Mouse (Mus musculus) retina, postnatal 7 days (tissue): ENCODE data around the gene Slc6a4.
"Not testable (repeated sequence)": the region's sequence is repeated elsewhere in the genome, so short reads cannot be mapped to it uniquely, and the experiment has no call there.

Experiments
- DNase-seq: peaks from one replicate; pipeline ENCODE4 v3.0.0-alpha.2; 2012; ENCODE audit warnings: low read depth, low spot score

Gene Slc6a4

DNA sequence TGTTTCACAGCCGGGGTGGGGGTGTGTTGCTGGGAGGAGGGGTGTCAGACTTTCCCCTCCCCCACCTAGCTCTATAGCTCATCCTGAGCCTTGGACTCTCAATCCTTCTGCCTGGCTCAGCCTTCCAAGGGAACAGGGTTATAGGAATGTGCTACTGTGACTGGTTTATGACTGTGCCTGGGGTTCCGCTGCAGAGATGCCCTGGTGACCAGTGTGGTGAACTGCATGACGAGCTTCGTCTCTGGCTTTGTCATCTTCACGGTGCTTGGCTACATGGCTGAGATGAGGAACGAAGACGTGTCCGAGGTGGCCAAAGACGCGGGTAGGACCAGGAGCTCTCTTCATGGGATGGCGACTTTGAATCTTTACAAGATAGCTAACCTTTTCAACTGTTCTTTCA lies 19.6 kb downstream of the Slc6a4 start:
- no peak for DNase-seq

DNA sequence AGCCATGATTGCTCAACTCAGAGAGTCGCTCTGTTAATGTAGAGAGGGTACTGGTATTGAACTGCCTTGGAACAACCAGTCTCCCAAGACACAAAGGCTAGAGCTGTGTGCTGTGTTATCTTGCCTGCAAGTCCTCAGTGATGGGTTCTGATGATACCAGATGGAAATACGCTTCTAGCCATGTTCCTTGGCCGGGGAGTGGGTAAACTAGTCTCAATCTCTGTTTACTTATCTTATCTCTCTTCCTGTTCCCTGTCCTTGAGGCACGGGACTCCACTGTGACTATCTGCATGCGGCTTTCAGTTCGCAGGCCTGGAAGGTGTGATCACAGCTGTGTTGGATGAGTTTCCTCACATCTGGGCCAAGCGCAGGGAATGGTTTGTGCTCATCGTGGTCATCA lies 21.1 kb downstream of the Slc6a4 start:
- DNase-seq, result no peak

DNA sequence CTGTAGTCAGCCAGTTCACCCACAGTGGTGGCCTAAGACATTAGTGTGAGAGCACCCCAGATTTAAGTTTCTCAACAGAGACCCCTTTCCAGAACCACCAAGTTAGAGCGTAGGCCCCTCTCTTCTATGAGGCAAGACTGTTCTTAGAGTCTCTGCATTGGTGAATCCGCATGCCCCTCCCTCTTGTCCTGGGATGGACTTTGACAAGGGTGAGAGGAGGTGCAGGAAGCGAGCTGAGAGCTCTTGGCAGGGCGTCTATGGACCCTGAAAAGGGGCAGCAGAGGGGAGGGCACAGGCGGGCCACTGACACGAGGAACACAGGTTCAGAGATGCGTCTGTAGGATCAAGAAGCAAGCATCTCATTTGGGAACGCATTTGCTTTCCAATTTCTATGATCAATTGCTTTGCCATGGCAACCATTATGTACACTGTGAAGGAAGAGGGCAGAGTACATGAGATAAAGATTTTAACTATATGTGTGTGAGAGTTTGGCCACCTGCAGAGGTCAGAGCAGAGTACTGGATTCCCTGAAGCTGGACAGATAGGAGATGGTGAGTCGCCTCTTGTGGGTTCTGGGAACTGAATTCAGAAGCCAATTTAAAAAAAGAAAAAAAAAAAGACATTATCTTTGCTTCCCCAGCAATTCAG lies 23.5 kb downstream of the Slc6a4 start:
- DNase-seq, result no peak

DNA sequence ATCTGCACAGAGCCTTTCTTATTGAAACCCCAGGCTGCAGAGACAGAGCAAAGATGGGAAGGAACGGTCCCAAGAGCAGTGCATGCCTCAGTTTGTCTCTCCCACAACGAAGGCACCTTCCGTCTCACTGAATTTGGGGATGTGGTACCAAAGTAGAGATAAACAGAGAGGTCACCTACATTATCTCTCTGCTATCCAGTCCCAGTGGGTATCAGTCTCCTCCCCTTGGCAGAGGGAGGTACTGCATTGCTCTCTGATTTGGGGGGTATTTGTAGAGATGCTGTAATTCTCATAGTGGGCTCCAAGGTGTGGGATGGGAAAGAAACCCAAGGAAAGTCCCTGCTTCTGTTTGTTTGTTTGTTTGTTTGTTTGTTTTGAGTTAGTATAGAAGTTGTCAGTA lies 28.2 kb downstream of the Slc6a4 start:
- no peak for DNase-seq

DNA sequence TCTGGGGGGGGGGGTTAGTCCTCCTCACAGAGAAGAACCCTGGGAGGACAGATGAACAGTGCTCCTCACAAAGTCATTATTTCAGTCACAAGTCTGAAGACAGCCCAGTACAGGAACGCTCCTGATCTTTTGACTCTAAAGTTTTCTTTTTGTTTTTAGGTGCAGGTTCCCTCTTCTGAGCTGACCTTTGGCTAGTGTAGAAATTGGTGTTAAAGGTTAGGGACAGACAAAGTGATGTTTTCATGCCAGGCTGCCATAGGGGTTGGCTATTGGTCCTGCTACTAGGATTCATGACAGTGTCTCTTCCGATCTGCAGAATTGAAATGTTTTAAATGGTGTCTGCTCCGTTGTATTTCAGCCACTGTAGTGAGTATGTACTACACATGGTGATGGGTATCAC lies 29.8 kb downstream of the Slc6a4 start:
- DNase-seq, result no peak

DNA sequence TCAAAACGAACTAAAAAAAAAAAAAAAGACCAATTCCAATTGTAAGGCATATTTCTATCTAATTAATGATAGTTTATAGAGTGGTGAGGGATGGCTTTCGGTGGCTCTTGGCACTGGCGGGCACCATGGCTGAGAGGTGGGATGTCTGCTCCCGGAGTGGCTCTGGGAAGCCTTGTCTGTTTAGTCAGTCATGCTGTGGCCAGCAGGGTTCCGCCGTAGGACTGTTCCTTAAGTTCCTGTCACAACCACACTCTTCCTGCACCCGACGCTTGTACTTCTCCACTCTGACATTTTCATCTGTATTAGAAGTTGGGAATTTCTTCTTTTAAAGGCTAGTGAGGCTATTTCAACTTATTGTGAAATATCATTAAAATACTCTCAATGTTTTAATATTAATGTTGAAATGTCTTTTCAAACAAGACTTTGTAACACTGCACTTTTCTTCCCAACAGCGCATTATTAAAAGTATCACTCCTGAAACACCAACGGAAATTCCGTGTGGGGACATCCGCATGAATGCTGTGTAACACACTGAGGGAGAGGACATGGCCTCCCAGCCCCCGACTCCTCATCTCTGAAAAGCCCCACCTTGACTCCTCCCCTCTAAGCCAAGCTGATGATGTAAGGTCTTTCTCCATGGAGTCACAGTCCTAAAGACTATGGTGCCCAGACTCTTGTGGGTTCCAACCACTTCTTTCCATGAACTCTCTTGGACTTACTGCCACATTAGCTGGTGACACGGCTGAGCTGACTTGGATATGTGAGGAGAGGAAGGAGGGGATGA lies 32.9 kb downstream of the Slc6a4 start:
- DNase-seq, result no peak

DNA sequence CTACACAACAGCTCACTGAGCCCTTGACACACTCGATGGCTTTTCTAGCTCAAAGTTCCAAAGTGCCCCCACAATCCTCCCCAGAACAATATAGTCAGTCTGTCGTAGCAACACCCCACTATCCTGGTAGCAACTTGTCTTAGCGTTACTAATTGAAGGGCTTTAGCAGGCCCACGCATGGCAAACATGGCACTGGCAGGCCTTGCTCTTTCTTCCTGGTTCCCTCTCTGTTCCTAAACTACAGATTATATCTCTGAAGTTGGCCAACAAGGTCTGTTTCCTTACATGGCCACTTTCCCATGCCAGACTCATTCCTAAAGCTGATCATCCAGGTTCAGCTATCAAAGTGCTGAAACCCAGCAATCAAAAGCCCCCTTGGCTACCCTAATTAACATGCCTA lies 43.5 kb downstream of the Slc6a4 start:
- DNase-seq, result no peak

DNA sequence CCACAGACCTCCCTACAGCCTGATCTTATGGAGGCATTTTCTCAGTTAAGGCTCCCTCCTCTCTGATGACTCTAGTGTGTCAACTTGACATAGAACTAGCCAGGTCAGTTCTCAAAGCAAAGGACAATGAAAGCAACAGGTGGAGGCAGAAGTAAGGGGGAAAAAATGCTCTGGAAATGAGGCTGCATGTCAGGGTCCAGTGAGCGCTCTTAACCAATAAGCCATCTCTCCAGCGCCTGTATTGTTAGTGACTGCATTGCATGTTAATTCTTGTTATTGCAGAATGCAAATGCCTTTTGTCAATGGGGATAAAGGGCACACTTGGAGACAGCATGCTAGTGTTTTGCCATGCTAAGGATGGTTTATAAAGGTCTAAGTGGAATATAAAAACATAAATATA lies 44.4 kb downstream of the Slc6a4 start:
- no peak for DNase-seq

DNA sequence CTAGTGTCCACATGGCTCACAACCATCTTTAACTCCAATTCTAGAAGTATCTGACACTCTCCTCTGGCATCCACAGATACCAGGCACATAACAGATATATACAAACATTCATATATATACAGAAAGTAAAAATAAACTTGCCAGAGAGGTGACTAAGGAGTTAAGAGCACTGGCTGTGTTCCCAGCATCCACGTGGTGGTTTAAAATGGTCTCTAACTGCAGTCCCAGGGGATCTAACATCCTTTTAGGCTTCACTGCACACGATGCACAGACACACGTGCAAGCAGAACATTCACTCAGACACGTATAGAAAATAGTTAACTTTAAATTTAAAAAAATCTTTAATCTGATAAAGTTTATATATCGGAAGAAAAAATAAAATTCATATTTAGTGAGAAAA lies 63.5 kb downstream of the Slc6a4 start:
- no peak for DNase-seq

DNA sequence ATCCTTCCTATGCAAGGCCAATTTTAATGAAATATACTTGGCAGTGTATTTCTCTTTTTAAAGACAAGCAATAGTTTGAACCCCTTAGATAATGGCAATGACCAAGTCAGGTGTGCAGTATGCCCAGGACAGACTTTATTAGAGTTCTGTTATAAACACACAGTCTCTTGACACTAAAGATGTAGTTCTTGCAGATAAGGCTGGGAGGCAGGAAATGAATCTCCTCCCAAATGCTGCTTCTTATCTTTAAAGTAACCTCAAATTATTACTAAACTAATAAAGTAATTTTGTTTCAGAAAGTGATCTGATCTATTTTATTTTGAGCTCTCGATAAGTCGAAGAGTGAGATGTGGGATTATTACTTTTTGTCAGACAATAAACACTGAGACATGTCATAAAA lies 65.0 kb downstream of the Slc6a4 start:
- no peak for DNase-seq

DNA sequence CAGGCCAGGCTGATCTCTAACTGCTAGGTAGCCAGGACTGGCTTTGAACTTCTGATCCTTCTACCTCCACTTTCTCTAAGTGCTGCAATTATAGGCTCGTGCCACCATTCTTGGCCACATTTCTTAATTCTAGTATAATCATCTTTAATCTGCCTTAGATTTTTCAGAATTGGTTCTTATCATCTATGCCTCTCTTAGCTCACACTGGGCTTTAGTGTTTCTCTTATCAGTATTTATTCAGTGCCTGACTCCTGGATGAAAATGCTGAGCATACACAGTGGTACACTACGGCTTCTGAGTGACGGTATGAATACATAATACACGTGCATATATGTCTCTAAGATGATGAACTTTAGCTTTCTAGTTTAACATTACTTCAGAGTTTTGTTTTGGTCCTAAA lies 70.4 kb downstream of the Slc6a4 start:
- no peak for DNase-seq

DNA sequence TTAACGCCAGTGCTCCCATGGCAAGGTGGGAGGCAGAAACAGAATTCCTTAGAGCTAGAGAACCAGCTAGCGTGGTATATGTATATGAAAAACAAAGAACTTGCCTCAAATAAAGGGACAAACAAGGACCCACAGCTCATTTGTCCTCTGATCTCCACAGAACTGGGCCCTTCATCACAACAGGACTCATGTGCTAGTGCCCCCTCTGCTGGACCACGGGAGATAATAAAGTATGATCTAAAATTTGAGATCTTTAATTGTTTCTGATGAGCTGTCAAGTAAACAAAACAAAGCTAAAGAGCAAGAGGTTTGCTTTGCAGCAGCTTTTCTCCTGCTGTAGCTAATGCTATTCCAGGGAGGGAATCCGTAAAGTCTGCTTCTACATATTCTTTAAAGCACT lies 72.3 kb downstream of the Slc6a4 start:
- DNase-seq, result no peak

DNA sequence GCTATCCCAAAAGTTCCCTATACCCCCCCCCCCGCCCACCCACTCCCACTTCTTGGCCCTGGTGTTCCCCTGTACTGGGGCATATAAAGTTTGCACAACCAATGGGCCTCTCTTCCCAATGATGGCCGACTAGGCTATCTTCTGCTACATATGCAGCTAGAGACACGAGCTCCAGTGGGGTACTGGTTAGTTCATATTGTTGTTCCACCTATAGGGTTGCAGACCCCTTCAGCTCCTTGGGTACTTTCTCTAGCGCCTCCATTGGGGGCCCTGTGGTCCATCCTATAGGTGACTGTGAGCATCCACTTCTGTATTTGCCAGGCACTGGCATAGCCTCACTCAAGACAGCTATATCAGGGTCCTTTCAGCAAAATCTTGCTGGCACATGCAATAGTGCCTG lies 78.9 kb downstream of the Slc6a4 start:
- DNase-seq, result not testable (repeated sequence)

DNA sequence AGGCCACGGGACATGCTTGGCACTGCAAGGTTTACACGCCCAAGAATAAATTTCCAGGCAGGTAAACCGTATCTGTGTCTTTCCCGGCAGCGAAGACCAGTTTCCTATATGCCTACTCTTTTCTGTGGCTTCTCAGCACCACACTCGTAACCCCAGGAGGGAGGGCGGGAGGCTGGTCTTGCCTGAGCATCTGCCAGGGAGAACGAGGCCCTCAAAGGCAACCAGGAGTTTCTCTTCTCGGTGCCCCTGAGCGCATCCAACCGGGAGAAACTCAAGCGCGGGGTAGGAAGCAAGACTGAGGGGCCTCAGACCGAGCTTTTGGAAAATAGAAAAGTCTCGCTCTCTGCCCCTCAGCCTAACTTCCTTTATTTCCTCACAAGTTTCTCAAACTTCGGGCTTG lies 79.4 kb downstream of the Slc6a4 start:
- no peak for DNase-seq

DNA sequence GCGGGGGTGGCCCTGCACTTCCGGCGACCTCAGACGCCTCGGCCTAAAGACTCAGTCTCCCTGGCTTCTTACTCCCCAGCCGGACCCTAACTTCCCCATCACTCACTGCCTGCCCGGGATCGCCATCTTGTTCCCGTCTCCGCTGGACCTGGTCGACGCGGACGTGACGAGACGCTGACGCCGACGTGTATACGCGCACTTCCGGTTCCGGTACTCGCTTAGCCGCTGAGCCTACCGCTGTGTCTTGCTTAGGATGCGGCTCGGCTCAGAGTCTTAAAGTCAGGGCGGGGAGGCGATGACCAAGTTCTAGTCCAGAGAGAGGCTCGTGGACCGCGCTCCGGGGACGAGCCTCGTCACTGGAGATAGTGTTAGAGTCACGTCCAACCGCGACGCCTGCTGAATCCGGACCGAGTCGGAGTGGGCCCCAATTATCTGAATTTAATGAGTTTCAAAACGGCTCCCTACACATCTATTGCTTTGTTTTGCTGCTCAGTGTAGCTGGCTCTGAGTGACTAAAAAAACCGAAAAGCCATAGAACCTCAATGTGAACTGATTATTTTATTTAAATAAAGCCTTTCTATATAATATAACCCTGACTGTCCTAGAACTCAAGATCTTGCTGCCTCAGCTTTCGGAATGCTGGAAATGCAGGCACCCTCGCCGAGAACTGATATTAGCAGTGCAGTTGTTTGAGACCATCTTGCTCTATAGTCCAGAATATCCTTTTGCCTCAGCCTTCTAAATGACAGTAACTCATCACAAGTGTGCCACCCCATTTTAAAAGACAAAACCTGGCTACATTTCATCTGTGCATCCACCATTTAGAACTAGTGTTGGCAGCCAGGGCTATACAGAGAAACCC lies 80.1 kb downstream of the Slc6a4 start, which contains the start of gene Nsrp1:
Nsrp1 (minus strand) TSS at position 163 of the 862 bp plus-strand sequence.
- DNase-seq, result peak; percentile 85

DNA sequence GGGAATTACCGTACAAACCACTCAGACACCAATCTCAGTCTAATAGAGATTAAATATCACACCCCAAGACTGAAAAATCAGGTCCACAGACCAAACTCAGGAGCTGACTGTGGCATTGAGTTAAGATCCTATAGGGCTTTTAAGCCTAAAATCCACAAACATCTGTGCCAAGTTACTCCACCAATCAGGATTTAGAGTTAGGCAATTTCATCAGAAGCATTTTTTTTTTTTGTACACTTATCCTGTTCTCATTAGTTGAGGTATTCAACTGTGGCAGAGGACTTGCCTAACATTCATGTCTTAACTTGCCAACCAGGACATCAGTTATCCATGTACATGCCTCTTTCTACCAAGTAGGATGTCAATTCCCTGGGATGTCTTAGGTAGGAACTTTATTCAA lies 81.0 kb downstream of the Slc6a4 start:
- no peak for DNase-seq
